Mouse (Mus musculus) NIH3T3 (cell line): Measurements from ENCODE around the gene Smco2.
"Not testable (repeated sequence)": the region's sequence is repeated elsewhere in the genome, so short reads cannot be mapped to it uniquely, and the experiment has no call there.

Source experiments
- DNase-seq: peaks from one replicate; pipeline ENCODE4 v3.0.0-alpha.2; 2012; ENCODE audit warnings: low read depth

Smco2 gene

DNA sequence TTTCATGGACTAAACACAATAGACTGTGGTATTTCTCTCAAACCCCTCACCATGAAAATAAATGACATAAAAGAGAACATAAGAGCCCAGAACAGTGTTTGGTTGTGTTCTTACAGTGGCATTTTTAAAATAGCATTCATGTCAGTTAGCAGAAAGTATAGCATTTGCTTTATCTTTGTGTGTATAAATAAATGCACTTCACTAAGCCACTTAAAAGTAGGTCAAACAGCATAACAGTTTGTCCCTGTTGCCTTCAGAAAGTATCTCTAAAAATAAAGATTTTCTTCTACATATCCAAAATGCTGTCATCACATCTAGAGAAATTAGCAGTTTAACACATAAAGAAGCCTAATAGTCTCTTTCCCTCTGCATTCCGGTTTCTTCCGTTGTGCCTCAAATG is 7.5 kb downstream of the Smco2 start:
- DNase-seq, result no peak

DNA sequence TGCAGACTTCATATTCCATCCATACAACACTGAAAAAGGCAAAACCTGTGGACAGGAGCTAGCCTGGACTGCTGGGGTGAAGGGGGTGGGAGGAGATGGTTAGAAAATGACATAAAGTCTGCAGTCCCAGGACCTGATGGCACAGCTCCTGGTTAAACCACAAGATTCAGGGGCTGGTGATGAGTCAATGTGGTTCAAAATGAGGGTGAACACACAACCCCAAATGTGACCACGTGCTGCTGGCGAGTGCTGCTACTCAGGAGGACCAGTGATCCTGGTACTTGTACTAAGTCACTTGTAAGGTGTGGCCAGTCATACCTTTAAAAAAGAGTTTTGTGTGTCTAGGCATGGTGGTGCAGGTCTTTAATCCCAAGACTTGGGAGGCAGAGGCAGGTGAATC is 13.2 kb downstream of the Smco2 start:
- DNase-seq, result no peak

DNA sequence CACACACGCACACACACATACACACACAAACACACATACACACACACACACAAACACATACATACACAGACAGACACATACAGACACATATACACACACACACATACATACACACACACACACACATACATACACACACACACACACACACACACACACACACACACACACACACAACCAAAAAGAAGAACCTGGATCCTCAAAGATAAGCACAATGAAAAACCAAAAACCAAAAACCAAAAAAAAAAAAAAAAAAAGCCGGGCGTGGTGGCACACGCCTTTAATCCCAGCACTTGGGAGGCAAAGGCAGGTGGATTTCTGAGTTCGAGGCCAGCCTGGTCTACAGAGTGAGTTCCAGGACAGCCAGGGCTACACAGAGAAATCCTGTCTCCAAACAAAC is 14.5 kb downstream of the Smco2 start:
- DNase-seq, result not testable (repeated sequence)

DNA sequence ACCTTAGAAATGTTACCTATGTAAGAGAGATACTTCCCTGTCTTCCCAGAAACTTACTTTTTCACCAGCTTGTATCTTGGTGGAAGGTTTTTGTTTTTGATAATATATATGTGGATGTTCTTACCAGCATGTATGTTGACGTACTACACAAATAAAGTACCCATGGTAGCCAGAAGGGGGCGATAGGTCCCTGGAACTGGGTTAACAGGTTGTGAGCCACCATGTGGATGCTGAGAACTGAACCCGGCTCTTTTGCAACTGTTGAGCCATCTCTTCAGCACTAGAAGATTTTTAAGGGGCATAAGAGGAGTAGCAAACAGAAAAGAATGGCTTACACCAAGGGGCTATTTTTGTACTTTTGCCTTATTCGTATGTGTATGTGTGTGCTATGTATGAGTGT is 15.8 kb downstream of the Smco2 start:
- DNase-seq, result peak; percentile 61

DNA sequence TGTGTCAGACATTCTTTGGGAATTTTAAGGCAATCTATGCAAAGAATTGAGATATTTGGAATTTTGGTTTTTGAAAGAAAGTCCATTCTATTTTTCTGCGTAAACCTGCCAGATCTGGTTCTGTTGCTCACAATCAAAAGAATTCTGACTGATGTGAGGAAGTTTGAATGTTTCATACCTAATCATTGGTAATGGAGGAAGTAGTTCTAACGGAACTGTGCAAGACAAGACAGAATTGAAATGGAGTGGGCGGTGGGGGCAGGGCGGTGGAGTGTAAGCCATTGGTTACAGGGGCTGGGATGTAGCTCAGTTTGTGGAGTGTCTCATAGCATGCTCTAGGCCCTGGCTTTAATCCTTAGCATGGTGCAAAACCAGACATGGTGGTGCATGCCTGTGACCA is 22.1 kb downstream of the Smco2 start:
- DNase-seq, result no peak

DNA sequence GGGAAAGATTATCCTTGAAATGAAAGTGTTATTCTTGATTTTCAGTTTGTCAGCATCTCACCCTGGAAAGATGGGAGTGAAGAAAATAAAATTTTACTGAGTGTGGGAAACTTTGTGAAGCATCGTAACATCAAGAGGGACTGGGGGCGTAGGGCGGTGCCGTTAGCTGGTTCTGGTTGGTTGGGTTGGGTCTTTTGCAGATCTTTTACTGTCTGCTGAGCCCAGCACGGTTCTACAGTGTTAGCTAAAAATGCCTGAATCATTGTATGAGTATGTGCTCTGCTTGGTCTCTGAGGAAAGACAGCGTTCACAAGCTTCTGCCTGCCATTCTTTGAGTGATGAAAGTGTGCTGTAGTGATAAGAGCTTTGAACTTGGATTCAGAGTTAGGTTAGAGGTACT is 24.5 kb downstream of the Smco2 start:
- no peak for DNase-seq

DNA sequence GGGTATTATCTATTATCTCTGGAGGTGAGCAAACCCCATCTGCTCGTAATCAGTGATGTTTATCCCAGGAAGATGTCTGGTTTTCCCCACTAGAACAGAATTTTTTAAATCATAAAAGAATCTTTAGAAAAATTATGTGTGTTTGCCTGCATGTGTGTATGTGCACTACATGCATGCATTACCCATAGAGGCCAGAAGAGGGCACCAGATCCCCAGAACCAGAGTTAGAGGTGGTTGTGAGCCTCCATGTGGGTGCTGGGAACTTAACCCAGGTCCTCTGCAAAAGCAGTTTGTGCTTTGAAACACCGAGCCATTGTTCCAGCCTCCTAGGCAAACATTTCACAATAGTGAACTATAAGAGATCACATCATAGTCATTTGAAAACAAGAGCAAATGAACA is 26.9 kb downstream of the Smco2 start:
- no peak for DNase-seq

DNA sequence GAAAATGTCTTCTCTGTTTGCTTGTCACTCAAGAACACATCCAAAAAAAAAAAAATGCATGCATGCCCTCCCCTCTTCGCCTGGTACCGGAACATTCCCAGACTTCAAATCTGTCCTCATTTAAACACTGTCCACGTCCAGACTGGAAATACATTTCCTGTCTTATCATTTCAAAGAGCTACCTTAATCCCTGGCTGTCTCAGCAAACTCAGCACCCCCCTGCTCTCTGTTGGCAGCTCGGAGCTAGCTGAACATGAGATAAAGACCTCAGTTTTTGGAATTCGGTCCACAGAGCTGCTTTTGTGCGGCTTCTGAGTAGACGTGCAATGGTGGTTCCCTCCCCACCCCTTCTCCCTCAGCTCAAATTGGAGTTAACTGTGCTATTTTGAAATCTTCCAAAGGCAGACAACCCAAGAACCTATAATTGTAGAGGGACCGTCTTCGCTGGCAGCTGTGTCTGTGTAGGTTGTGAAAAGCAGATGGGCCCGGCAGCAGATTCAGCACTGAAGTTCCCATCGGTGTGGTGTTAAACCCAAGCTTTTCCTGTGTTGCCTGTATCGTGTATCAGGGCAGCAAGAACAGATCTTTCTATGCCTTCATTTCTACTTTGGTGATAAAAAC is 27.6 kb downstream of the Smco2 start:
- no peak for DNase-seq

DNA sequence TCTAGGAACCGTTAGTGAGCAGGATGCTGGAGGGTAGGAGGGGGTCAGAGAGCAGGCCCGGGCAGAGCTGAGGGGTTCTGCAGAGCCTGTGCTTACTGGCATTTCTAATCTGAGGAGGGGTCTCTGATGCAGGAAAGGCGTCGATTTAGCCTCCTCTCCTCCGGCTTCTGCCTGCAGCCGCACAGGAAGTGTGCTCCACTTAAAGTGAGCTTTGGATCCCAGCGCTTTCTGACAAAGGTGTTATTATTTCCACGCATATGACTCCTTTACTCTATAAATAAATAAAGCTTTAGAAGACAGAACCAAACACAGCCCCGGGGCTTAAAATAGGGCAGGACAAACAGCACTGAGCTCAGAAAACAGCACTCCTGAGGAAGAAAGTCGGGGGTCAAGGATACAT is 29.0 kb downstream of the Smco2 start:
- no peak for DNase-seq

DNA sequence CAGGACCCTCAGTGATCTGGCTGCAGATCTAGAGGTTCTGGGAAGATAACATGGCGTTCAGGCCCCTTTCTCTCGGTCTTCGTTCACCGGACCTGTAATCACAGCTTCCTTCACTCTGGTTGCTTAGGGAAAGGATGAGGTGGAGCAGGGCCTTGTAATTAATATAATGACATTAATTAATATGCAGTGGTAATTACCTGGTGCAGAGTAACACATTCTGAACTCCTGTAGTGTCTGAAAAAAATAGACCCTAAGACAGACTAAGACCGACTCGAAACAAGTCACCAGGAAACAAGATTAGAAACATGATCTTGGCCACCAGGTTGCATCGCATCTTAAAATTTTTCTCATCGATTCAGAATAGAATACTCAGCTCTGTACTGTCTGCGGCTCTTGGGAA is 30.0 kb downstream of the Smco2 start:
- DNase-seq, result no peak

DNA sequence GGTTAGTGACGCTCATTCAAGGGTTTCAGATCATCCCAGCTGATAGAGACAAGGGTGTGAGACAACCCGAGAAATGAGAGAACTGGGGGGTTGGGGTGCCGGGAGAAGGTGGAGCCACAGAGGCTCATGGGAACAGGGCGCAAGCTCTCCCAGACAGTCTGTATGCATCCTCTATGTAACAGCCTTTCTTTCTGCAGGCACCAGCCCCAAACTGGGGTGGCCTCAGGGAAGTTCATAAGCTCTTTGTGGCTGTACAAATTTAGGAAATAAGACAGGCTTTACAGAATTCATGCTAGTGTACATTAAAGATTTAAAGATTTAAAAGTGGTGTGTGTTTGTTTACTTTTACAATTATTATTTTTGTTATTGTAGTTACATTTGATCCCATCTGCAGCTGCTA is 30.4 kb downstream of the Smco2 start:
- no peak for DNase-seq

DNA sequence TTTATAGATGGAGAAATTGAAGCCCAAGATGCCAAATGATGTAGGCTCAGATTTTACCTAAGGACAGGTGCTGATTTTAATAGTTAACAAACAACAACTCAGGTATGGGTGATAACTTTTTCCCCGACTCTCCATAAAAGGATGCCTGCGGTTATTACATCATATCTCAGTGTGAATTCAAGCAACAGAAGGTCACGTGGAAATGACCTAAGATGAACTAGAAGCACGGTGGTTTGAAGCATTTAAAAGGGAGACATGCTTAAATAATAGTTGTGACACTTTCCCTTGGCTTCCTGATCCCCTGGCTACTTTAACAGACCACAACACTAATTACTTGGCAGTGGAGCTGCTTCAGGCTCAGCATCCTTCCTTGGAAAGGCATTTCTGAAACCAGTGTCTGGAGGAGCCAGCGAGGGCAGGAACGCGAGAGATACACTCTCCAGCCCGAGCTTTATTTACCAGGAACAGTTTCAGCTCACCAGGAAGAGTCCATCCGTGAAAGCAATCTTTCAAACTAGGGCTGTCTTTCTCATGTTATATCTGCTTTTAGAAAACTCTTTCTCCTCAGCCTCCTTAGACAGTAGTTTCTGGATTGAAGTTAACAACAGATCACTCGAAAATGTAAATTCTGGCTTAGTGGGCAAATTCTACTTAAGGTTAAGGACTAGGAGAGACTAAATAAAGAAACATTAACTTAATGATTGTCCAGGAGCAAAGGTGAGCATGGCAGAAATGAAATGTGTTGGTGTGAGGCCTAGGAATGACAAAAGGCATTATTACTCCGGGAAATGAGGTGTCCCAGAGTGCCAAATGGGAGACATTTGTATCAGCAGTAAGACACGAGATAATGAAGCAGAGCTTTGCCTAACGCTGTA is 32.2 kb downstream of the Smco2 start:
- DNase-seq, result no peak

DNA sequence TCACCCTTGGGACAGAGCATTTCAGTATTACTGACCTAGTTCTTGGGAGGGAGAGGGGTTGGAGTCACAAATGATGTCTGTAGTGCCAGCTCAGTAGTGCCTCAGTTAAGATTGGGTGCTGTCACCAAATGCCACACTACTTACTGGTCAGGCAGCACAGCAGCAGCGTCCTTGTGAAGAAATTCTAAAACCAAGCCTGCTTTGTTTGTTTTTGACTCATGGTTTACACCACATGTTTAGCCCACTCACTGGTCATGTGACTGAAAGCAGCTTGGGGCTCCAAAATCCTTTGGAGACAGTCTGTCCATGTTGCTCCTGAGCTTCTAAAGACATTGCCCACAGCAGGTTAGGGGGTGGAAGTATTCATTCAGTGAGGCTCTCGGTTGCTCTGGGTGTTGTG is 33.5 kb downstream of the Smco2 start:
- peak; percentile 59 for DNase-seq

DNA sequence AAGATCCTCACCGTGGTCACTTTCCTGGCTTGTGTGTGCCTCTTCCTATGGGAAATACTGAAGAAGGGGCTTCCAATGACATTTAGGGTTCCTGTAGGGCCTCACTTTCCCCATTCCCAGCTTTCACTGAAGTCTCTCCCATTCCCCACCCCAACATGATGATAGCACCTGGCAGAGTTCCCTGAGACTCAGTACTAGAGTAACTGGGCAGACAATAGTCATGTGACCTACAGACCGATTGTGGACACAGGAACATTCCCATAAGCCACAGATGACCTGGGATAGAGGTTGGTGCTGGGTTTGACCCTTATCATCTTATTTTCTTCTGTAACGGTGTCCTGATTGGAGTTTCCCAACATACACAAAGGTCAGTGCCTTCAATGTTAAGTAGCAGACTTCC is 34.3 kb downstream of the Smco2 start:
- DNase-seq, result peak; percentile 59

DNA sequence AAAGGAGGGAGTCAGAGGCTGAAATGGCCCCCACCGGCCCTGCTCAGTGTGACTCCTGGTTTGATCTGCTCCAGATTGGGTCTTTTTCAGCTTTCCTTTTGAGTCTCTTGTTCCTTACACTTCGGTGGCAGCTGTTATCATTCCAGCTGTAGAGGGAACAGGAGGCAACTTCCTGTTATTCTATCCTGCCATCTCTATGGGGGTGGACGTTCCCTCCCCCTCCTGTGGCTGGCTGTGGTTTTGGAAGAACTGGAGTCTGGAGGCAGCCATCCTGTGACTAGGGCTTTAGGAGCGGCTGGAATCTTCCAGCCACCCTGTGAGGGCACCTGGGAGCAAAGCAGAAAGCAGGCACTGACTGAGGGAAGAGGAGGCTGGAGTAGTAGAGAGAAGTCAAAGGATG is 34.9 kb downstream of the Smco2 start:
- DNase-seq, result peak; percentile 94

DNA sequence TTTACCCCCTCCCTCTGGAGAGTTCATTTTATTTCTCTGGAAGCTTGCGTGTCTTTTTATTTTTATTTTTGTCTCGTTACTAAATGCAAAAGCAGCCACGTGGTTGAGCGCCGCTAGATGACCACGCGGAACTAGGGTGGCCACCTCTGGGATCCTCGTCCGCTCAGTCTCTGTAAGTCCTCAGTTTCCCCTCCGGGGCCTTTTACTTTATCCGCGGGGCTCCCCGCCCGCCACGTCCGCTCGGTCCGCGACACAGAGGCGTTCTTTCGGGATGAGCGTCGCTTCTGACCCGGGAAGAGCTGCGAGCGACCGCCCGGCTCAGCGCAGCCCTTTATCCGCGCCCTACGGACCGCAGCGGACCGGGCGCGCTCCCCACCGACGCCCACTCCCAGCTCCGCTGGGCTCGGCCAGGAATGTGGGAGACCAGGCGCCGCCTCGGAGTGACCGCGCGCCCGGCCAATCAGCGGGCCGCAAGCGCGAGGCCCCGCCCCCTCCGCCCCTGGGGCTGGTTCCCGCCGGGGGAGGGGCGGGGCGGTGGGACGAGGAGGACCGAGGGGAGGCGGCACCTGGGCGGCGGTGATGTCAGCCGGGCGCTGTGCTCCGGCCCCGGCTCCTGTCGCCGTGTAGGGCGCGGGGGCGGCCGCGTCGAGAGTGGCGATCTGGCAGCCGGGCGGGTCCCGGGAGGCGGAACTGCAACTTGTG is 38.2 kb downstream of the Smco2 start, which contains the start of gene Ppfibp1:
Ppfibp1 (plus strand) TSS at position 530 of the 702 bp plus-strand sequence.
- peak; percentile 98 for DNase-seq

DNA sequence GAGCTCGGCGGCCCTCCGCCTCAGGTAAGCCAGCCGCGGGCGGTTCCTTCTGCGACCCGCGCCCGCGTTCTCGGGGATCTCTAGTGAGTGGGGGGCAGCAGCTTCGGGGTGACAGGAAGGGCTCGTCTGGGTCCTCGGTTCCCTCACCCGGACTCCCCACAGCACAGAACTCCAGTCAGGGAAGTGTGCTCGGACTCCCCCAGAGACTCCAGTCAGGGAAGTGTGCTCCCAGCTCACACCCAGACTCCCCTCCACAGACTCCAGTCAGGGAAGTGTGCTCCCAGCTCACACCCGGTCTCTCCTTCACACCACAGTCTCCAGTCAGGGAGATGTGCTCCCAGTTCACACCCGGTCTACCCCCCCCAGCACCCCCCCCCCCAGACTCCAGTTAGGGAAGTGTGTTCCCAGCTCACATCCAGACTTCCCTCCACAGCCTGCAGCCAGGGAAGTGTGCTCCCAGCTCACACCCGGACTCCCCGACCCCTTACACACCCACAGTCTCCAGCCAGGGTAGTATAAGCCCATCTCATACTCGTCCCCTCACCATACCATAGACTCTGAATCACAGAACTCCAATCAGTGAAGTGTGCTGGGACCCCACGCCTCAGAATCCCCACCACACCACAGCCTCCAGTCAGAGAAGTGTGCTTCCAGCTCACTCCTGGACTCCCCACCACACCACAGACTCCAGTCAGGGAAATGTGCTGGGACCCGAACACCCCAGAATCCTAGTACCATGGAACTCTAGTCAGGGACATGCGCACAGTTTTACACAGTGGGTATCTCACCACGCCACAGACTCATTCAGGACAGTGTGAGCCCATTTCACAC is 39.0 kb downstream of the Smco2 start:
- DNase-seq, result peak; percentile 50

DNA sequence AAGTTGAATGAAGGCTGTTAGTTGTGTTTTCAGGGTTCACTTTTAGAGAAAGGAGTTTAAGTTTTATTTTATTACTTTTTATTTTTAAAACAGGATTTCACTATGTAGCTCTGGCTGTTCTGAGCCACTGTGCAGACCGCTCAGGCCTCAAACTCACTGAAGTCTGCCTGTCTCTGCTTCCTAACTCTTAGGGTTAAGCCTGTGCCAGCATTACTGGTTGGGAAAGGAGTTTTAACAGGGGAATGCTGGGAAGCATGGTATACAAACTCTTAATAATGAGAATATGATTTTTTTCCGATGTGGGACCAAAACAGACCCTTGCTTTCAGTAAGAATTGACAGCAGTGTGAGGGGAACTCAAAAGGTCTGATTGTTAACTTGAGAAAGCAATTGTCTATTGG is 40.3 kb downstream of the Smco2 start:
- no peak for DNase-seq

DNA sequence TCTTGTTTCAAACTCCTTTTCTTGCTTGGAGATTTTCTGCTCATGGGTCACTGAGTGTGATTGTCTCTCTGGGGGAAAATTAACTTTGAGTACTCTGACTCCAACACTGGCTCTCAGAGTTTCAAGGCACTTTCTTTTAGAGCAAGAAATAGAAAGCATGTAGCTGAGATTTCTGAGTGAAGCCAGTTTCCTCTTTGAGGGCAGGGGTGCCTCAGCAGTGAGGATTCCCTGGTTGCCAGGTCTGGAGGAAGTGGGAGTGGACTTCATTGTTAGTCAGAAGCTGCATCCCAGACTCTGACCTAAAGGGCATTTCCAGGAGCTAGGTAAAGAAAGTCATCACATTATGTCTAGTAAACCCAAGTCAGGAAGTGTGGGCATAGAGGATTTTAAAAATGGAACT is 40.7 kb downstream of the Smco2 start:
- peak; percentile 39 for DNase-seq

DNA sequence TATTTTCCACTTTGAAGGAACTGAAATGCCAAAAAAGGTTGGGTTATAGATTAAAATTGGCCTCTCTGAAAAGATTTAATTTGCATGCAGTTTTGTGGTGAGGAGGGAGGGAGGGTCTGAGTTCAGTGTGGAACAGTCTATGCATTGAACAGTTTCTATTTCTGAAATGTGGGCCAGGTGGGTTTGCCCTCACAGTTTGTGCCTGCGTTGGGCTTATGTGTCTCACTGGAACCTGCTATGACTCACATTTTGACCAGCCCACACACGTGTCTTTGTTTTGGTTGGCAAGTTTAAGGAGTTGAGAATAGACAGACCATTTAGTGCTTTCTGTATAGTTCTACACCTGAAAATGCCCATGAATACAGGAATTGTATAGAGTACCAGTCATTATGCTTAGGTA is 44.0 kb downstream of the Smco2 start:
- peak; percentile 48 for DNase-seq

DNA sequence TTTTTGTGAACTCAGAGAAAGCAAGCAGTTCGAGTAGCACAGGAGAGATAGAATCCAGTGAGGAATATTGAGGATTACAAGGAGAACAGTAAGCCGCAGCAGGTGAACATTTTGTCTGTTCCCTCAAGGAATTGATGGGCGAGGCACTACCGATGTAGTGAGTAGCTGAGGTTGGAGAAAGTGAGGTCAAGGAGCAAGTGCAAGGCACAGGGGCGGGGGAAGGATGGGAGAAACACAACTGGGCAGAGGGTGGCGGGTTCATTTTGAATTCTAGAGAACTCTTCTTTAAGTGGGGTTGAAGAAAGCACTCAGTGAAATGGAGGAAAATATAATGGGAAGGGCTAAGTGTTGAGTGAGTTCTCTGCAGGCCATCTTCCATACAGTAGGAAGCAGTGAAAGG is 48.8 kb downstream of the Smco2 start:
- DNase-seq, result no peak

DNA sequence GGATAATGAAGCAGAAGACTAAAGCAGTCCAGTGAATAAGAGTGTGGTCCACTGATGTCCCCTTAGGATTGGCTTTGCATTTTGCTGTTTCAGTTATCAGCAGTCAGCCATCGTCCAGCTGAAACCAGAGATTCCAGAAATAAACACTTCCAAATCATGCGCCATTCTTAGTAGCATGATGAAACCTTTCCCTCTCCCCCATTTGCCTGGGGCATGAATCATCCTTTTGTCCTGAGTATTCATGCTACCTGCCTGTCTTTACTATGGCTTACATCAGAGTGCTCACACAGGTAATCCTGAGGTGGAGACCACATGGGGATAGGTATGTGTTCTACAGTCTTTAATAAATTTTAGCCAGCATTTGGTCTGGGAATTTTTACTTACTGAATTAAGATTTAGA is 49.7 kb downstream of the Smco2 start:
- DNase-seq, result peak; percentile 36
